Comparison of ENCODE assay signal across 20 mouse cellular contexts in the genomic region with DNA sequence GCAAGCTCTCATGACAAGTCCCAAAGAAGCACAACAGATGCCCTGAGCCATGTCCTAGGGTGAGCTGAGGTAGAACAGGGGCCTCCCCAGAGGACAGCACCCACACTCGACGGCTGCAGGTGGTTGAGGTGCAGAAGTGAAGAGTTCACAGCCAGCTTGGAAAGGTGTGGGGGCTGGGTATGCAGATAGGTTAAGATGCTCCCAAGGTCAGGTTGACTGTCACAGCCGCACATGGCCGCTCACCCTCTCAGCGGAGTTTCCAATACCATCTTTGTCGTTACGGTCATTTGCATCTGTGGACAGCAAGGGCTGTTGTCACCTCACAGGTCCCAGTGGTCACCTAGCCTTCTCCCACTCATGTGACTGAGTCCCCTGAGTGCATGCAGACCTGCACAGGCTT.
"Had no signal": no experiment of that assay in that cellular context is flagged by ENCODE, and none has a peak within 500 bp of the region (broad histone marks: within the 10 kb centered on the region; RNA-seq: fewer than 3 reads in every experiment).

No protein-coding gene starts in this region.

- H3K9ac ChIP-seq: heart, embryonic 12.5 days; hindbrain, embryonic 13.5 days; intestine, embryonic 15.5 days; limb, embryonic 13.5 days; limb, embryonic 15.5 days; liver, embryonic 14.5 days had no signal

- H3K27ac ChIP-seq: heart, adult 2 months; intestine, embryonic 15.5 days; layer of hippocampus, adult 2 months; limb, embryonic 13.5 days; limb, embryonic 15.5 days; liver, embryonic 14.5 days had no signal

- H3K4me2 ChIP-seq: heart, embryonic 12.5 days; hindbrain, embryonic 13.5 days; intestine, embryonic 15.5 days; limb, embryonic 13.5 days; limb, embryonic 15.5 days had no signal

- H3K36me3 ChIP-seq: heart, embryonic 12.5 days; hindbrain, embryonic 13.5 days; intestine, embryonic 15.5 days; limb, embryonic 13.5 days; limb, embryonic 15.5 days had no signal

- H3K27me3 ChIP-seq: heart, embryonic 12.5 days; intestine, embryonic 15.5 days; limb, embryonic 15.5 days had no signal

- H3K9me3 ChIP-seq: heart, embryonic 12.5 days; hindbrain, embryonic 13.5 days; intestine, embryonic 15.5 days; limb, embryonic 13.5 days; limb, embryonic 15.5 days had no signal

- ATAC-seq: hindbrain, embryonic 16.5 days; inflammation-experienced regulatory T-cells, adult 6 months; intestine, embryonic 15.5 days had no signal

- H3K4me3 ChIP-seq: heart, adult 2 months; heart, embryonic 12.5 days; hindbrain, embryonic 13.5 days; intestine, embryonic 15.5 days; layer of hippocampus, adult 2 months; limb, embryonic 13.5 days; limb, embryonic 15.5 days had no signal

- DNase-seq: gastrocnemius, postnatal 14 days; gastrocnemius, postnatal 36 days; heart, adult 11 months; heart, adult 2 months; heart, postnatal 10 days; kidney, adult 18-20 months; kidney, adult 8-10 months; kidney, postnatal 10 days; kidney, postnatal 25 days; kidney, postnatal 4 days; left cerebral cortex, postnatal 4 days had no signal
